In genomic region chr19:53851352-53851751, GRCm38 (mm10) we compare ENCODE assay signal across 11 mouse cellular contexts. TPM values are rescaled to one million over a fixed set of nuclear protein-coding genes. Genes with fewer than 3 reads are reported as not detected.
A peak's percentile ranks its signal among the peaks of the same experiment; 100 is the strongest.
DNase-seq lines count a peak whose midpoint lies in the region; ATAC-seq and TF ChIP-seq lines count a peak whose summit lies in the region.
"Had no signal": no experiment of that assay in that cellular context is flagged by ENCODE, and none has a peak within 500 bp of the region (broad histone marks: within the 10 kb centered on the region; RNA-seq: fewer than 3 reads in every experiment).

No protein-coding gene starts in this region.

- no peak for TF ChIP-seq CTCF in kidney, adult 2 months (conservative IDR thresholded peaks at IDR 0.05; ENCODE audit: insufficient read depth, insufficient read length, low read depth, low read length)
- no peak for TF ChIP-seq CTCF in forebrain, postnatal 0 days (IDR thresholded peaks at IDR 0.05; ENCODE audit: low read depth)

- WGBS in kidney, adult 2 months: 85% methylated on average over 13 of the region's 13 CpGs
- 71% methylated on average over 13 of the region's 13 CpGs for WGBS in forebrain, postnatal 0 days
- WGBS in midbrain, embryonic 14.5 days: 83% methylated on average over 13 of the region's 13 CpGs

- no peak for ATAC-seq in forebrain, postnatal 0 days
- ATAC-seq in midbrain, embryonic 14.5 days (ENCODE audit: low FRiP score, low TSS enrichment): no peak

- DNase-seq in kidney, adult 2 months: no peak
- no peak for DNase-seq in kidney, postnatal 4 days
- DNase-seq in cerebellum, postnatal 36 days: peak; percentile 12 to 24
- DNase-seq in forebrain, postnatal 0 days: no peak
- DNase-seq in midbrain, embryonic 14.5 days: no peak
- DNase-seq in MN1 (ENCODE audit: low spot score): no peak
- DNase-seq in right cerebral cortex, postnatal 36 days (ENCODE audit: low spot score in 2 of 2): no peak
- DNase-seq in B cell, adult 2 months: no peak
- DNase-seq: adrenal gland, postnatal 25 days had no signal

- TF ChIP-seq POLR2A in kidney, adult 2 months (IDR thresholded peaks at IDR 0.05; ENCODE audit: low read depth, low read length): no peak

- no peak overlapping the region for H3K4me3 ChIP-seq in kidney, adult 2 months (ENCODE audit: insufficient read depth, low read depth, low read length)
- H3K4me3 ChIP-seq in forebrain, postnatal 0 days (ENCODE audit: low read depth, low read length): no peak overlapping the region
- H3K4me3 ChIP-seq in midbrain, embryonic 14.5 days (replicated peaks; ENCODE audit: low read depth, low read length): no peak overlapping the region
- H3K4me3 ChIP-seq: myocyte had no signal

- no peaks in the 10 kb centered on the region for H3K27me3 ChIP-seq in kidney, adult 2 months (replicated peaks; ENCODE audit: control insufficient read depth, insufficient read depth, low read length)
- no peaks in the 10 kb centered on the region for H3K27me3 ChIP-seq in forebrain, postnatal 0 days (ENCODE audit: insufficient read depth, low read length)
- H3K27me3 ChIP-seq in midbrain, embryonic 14.5 days (ENCODE audit: control insufficient read depth, insufficient read depth, low read length): no peaks in the 10 kb centered on the region

- no peaks in the 10 kb centered on the region for H3K9me3 ChIP-seq in forebrain, postnatal 0 days (ENCODE audit: low read length)
- no peaks in the 10 kb centered on the region for H3K9me3 ChIP-seq in midbrain, embryonic 14.5 days (ENCODE audit: control insufficient read depth, low read length)

- H3K27ac ChIP-seq in kidney, adult 2 months (ENCODE audit: insufficient read depth, low read depth, low read length): peak overlapping the region; percentile 40
- peak overlapping the region; percentile 82 for H3K27ac ChIP-seq in forebrain, postnatal 0 days (ENCODE audit: low read depth, low read length)
- peak overlapping the region; percentile 86 for H3K27ac ChIP-seq in midbrain, embryonic 14.5 days (replicated peaks; ENCODE audit: low read depth, low read length)

- H3K9ac ChIP-seq in forebrain, postnatal 0 days: no peak overlapping the region
- H3K9ac ChIP-seq in midbrain, embryonic 14.5 days (replicated peaks; ENCODE audit: low read length): no peak overlapping the region

- no peak overlapping the region for H3K4me2 ChIP-seq in forebrain, postnatal 0 days (ENCODE audit: low read depth)
- no peak overlapping the region for H3K4me2 ChIP-seq in midbrain, embryonic 14.5 days (ENCODE audit: low read length)
- H3K4me2 ChIP-seq: liver, embryonic 11.5 days had no signal

- H3K4me1 ChIP-seq in kidney, adult 2 months (ENCODE audit: control insufficient read depth, insufficient read depth, low read length): peaks cover 27% of the 10 kb centered on the region
- peaks cover 47% of the 10 kb centered on the region for H3K4me1 ChIP-seq in forebrain, postnatal 0 days (ENCODE audit: insufficient read depth)
- peaks cover 35% of the 10 kb centered on the region for H3K4me1 ChIP-seq in midbrain, embryonic 14.5 days (ENCODE audit: control insufficient read depth, insufficient read depth, low read length)

- H3K36me3 ChIP-seq in kidney, adult 2 months (ENCODE audit: control insufficient read depth, insufficient read depth, low read length): no peaks in the 10 kb centered on the region
- H3K36me3 ChIP-seq in forebrain, postnatal 0 days (ENCODE audit: insufficient read depth): no peaks in the 10 kb centered on the region
- no peaks in the 10 kb centered on the region for H3K36me3 ChIP-seq in midbrain, embryonic 14.5 days (ENCODE audit: control insufficient read depth, insufficient read depth, low read length)

RNA-seq across cellular contexts. Expression of gene Pdcd4, which starts 40.7 kb away (rescaled TPM):
- 6.4 and 10.3 TPM in 2 replicates for polyA plus RNA-seq in kidney, adult 2 months (2012; rRNA removed)
- total RNA-seq in forebrain, postnatal 0 days (2014; rRNA removed): 24.4 and 32.3 TPM in 2 replicates
- polyA plus RNA-seq in forebrain, postnatal 0 days (2015; fragmentation: Nextera tagmentation; extraction: Ambion mirVana): 55.1 and 82.7 TPM in 2 replicates
- 73.9 and 74.2 TPM in 2 replicates for polyA plus RNA-seq in midbrain, embryonic 14.5 days (2014; fragmentation: Nextera tagmentation; extraction: Ambion mirVana)

Comparison
In these comparisons a context has a peak if more than half of its experiments do, and no peak if none do; other contexts are left out.
1. DNase-seq: peak in cerebellum, postnatal 36 days (2 of 2); none in kidney, adult 2 months (single experiment), kidney, postnatal 4 days (0 of 2), forebrain, postnatal 0 days (single experiment), midbrain, embryonic 14.5 days (single experiment), MN1 (single experiment), right cerebral cortex, postnatal 36 days (0 of 2) and B cell, adult 2 months (0 of 2).
2. Peak in every context shown above with its lines, with median percentiles within 50 percentile points of each other: H3K27ac ChIP-seq.